Mouse (Mus musculus): Measurements from ENCODE around the gene Serpina3a.
"Not testable (repeated sequence)": the region's sequence is repeated elsewhere in the genome, so short reads cannot be mapped to it uniquely, and the experiment has no call there.

Gene Serpina3a

DNA sequence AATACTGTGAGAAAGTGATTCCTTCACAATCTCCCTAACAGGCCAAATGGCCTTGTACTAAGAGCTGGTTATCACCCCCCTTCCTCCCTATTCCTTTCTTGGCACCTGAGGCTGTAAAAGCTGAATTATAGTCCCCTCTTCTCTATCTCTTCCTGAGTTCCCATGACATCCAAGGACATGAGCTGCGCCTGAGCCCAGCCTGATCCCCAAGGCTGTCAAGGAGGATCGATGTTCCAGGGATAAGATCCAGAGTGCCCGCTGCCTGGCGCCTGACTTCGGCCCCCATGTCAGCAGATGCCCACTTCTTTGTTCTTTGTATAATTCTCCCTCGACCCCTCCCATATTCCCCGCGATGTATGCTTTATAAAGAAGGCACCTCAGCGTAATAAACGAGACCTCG is at the start of gene Serpina3a:
Serpina3a (plus strand) TSS at position 392 of the 400 bp plus-strand sequence.
- DNase-seq, result not testable (repeated sequence)

DNA sequence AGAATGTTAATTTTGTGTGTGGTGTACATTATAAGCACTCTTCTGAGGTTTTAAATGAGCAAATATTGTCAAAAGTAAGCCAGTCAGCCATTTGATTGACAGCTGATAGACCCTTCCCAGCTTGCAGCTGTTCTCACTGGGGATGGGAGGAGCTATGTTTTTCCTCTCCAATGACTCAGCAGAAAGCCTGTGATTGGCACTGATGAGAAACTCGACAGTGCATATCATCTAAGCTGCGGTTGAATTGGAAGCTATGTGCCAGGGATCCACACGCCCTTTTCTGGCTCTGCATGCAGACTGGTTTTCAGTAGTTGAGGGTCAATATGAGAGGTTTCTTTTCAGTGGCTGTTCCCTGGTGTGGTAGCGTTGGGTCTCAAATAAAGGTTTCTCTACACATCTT is 48.0 kb upstream of the Serpina3a start:
- no peak for DNase-seq

DNA sequence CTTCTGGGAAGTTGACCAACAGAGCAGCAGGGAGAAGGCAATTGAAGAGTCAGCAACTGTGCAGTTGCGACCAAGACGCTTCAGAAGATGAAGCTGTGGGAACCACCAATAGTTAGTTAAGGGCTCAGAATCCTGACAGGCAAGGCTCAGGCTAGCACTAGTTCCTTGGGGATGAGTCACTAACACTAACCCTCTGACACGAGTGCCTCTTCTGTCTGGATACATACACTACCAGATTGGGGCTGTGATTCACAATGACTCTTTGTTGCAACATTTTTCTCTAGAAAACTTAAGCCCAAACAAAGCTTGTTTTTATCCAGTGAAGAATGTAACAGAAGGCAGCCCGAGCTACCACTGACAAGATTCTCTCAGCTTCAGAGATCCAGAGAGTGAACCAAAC is 47.5 kb upstream of the Serpina3a start:
- no peak for DNase-seq

DNA sequence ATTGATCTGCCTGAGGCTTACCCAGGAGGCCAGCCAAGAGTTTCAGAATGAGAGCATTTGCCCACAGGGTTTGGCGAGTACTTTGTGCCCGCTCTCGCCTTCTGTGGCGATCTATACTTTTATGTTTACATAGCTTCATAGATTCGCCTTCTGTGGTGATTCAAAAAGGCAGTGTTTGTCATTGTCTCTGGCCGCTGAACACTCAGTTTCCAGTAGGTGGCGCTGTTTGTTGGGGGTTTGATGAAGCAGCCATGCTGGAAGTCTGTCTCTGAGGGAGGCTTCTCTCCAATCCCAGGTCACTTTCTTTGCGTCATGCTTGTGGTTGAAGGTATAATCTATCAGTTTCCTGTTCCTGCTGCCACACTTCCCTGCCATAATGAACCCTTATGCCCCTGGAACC is 46.3 kb upstream of the Serpina3a start:
- peak; percentile 80 to 89 for DNase-seq

DNA sequence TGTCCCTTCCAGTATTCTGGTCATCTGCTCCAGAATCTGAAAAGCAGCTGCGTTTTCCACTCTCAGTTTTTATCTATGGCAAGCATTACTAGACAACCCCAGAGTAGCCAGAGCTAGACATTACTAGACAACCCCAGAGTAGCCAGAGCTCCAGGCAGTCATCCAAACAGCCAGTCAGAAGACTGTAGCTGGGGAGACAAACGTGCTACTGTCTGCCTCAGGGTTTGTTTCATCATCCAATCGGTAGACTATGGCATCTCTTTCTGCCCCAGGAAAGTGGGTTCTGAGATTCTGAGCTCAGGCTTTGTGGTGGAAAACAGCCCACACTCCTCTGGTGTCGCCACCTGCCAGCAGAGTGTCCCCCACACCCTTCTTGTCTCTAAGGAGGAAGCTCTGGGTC is 45.0 kb upstream of the Serpina3a start:
- DNase-seq, result peak; percentile 79 to 82

DNA sequence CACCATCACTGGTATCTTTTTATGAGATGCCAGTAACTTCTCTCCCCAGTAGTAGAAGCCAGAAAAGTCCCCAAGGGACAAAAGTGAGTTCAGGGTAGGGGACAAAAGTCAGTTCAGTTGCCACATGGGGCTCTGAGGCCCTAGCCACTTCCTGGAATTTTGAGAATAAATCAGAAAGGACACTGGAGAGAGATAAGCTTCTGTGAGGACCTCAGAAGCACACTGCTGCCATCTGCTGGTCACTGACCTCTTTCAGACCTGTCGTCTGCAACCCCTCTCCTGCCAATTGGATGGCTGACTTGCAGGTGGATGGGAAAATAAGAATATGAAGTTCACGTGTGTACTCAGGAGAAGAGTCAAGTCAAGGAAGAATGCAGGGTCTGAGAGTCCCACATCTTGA is 42.9 kb upstream of the Serpina3a start:
- peak; percentile 94 to 97 for DNase-seq

DNA sequence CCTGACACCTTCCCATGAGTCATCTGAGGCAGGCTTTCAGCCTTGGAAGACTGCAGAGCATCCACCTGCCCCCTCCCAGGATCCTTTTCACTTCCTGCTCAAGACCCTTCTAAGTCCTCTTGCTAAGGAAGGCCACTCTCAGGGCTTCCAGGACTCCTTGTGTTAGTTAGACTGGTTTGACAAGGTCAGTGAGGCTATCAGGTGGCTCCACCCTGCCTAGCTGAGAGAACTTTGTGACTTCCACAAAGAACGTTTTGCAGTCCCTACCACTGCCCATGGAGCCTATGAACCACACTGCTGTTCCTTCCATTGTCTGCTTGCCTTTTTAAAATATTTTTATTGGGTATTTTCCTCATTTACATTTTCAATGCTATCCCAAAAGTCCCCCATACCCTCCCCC is 40.8 kb upstream of the Serpina3a start:
- no peak for DNase-seq

DNA sequence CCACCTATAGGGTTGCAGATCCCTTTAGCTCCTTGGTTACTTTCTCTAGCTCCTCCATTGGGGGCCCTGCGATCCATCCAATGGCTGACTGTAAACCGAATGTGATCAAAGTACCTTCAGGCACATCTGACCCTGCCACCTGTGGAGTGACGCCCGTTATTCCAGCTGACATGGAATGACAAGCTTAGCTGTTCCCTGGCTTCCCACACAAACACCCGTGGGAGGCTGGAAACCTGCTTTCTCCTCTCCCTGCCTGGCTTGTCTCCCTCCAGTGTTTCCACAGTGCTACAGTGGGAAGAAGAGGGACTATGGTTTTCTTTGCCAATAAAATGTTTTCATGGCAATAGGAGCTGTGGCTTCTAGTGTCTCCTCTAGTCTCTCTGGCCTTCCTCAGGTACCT is 40.2 kb upstream of the Serpina3a start:
- DNase-seq, result no peak

DNA sequence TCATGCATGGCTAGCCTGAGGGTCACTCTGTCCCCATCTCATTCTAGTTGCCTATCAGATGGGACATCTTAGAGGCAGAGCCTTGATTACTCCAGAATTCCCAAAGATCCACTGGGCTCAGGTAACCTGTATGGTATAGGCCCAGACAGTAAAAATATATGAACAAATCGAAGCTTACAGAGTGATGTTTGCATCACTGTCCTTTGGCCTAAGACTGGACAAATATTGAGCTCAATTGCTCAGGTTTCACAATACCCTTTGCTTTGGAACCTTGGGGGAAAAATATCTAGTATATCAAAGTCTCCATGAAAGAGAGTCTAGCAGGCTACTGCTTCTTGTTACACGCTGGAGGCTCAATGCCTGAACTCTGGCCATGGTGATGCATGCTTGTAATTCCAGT is 22.4 kb upstream of the Serpina3a start:
- DNase-seq, result no peak

DNA sequence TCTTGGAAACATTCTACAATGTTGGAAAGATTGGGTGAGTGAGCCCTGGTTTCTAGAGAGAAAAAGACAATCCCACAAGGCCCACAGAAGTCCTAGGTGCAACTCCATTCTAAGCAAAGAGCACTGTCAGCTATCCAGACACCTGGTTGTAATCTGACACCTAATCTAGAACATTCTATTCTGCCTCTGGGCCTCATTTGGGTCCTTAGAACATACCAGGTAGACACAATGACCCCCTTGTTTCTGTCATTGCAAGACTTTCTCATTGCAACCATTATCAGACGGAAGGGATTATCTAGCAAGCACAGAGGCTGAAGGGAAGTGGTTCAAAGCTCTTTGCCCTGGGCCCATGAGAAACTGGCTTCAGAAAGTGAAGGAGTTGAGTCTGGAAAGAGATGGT is 21.2 kb upstream of the Serpina3a start:
- DNase-seq, result no peak

DNA sequence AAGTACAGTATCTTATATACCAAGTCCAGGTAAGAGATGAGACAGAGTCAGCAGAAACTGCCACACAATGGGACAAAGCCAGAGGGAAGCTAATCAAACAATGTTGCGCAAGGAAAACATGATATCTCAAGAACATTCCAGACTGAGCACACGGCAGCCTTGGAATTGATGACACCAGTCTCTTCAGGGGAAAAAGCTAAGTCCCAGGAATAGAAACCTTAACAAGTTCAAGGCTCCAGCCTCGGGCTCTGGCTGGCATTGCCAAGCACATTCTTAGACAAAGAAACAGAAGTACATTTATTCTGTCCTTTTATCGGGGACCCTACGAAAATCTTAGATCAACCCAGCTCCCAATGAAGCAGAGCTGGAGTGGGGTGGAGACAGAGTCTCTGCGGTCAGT is 11.8 kb upstream of the Serpina3a start, which contains the start of gene Serpina5:
Serpina5 (plus strand) TSS at position 346 of the 400 bp plus-strand sequence.
- DNase-seq, result no peak

DNA sequence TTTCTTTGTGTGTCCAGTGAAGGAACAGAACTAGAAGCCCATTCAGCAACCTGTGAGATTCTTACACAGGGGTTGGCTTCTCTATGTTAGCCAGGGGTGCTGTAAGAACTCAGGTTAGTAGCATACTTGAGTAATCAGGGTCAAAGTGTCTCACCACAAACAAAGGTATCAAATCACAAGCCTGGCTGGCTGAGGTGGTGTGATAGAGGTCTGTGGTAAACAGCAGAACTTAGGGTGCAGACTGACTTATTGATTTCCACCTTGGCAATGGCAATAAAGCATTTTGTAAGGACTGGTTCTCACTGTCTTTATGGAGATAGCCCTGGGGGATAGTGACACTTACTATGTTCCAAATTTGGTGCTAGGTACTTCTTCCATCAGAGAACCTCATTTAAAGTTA is 6.7 kb upstream of the Serpina3a start:
- no peak for DNase-seq

DNA sequence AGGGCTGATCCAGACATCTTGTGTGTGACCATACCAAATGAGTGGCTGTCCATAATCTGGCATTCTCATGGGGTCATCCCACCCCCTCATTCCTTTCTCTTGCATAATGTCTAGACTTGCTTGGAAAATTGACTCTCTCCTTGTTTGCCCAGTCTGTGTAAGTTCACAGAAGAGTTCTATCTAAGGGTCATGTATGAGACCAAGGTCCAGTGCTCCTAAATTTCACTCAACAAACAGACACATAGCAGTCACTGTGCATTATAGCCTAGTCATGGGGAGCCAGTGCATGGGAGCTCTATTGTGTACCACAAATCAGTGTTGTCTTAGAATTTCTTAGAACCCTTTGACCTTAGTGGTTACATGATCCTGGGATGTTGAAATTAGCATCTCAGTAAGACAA is 5.6 kb upstream of the Serpina3a start:
- DNase-seq, result no peak

DNA sequence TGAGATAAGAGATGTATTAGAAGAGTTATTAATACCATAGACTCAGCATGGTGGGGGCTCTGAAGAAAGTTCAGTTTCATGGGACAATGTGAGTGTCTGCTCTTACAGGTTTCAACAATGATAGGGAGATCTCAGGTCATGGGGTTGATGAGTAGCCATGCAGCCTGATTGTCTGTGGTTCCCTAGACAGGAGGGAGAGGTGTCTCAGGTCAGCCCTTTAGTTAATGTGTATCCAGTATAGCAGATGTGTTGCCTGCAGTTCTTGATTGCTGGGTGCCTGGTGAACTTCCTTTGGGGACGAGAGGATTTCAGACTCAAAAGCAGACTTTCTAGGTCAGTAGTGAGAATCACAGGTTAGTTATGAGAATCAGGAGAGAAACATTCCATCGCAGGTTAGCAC is 4.0 kb upstream of the Serpina3a start:
- DNase-seq, result no peak

DNA sequence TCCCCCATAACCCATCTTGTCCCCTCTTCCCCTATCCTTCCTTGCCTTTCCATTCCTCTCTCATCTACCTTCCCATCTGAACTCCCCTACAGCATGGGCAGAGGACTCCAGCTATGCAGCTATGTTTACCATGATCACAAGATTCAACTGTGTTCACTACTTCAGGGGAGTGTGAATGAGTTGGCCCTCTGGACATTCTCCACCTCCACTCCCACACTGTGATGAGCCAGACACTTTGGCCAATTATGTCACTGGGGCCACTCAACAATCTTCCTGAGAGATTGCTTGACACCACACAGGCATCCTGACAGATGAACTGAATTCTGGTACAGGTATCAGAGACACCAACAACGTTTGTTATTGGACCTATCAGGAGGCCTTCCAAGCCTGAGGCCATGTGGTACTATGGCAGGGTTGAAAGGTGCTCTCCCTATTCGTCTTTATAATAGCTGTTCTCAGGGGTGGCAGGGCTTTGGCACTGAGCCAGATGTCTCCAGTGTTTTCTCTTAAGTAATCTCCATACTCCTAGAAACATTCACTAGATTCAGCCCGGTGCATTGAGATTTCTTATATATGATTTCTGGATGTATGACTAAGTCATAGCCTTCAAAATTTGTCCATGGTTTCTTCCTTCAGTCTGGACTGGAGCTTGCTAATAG is 2.5 kb downstream of the Serpina3a start:
- peak; percentile 9 to 14 for DNase-seq

DNA sequence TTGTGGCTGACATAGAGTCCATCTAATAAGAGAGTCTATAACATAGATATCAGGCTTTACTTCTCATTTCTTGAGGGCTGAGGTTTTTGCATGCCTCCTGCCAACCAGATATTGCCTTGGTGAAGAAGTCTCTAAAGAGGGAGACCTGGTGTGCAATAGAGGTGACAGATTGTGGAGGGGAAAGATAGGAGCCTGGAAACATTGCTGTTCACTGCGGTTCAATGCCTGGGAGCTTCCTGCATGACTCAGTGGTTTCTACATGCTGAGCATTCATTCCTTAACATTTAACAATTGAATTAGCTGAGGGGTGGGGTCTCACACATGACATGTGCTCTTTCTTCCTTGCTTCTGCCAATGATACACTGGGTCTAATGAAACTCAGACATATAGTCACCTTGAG is 10.6 kb downstream of the Serpina3a start:
- no peak for DNase-seq

DNA sequence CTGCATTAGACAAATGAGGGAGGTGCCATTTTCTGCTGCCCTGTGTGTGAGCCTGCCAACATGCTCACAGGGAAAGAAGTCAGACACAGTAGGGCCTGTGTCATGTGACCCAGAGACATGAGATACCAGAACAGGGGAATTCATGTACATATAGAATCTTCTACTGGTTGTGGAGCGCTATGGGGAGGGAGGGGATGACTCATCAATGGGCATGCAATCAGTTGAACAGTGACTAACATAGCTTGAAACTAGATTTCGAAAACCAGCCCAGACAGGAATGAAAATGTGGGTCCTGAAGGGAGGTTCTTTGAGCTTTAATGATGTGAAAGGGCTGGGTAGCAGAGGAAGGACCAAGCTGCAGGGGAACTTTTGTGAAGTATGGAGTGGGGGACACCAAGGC is 11.5 kb downstream of the Serpina3a start:
- DNase-seq, result no peak

DNA sequence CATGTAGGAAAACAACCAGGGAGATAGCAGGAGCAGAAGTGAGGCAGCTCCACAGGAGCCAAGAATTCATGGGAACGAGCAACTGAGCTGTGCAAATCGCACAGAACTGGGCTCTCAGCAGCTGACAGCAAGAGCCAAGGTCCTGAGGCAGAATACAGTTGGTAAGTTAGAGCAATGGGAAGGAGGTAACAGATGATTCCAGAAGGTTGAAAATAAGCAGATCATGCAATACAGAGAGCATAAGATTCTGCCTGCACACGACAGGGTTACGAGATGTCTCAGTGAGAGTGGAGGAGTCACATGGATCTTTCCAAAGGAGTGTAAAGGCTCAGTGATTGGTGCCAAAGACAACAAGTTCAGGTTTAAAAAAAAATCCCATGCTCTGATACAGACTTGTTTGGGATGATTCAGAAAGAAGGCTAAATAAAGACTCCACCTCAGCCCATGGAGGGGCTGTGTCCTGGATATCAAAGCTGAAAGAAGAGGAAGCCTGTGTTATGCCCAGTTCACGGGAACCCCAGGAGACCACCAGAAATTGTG is 12.6 kb downstream of the Serpina3a start:
- no peak for DNase-seq

DNA sequence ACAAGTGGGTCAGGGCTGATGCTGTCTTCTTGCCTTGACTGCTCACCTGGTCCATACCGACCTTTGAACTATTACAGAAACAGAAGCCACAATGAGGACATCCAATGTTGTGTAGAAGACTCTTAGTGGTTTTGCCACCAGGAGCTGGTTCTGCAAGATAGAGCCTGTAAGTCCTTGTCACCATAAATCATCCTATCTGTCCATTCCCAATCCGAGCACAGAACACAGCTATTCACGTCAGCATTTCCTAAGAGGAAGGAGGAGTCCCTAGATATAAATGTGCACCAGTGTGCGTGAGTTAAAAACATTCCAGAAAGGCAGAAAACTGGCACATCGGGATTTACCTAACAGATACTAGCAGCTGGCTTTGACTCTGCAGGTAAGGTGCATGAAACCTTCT is 15.2 kb downstream of the Serpina3a start, which contains the start of gene Serpina3b:
Serpina3b (plus strand) TSS at position 301 of the 400 bp plus-strand sequence.
- DNase-seq, result no peak

DNA sequence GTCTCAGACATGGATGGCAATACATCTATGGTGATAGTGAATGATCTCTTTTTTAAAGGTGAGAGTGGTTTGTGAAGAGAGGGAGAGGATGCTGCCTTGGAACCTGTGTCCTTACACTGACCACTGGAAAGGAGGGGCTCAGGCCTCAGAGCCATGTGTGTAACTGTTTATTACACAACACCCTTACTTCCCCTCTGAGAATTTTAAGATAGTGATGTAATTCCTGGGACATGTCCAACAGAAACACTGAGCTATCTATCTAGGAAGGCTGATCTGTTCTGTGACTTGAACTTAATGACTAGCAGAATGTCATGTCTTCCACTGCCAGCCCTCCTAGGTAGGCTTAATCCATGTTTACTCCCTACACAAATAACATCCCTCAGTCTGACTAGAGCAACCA is 18.5 kb downstream of the Serpina3a start:
- DNase-seq, result no peak

DNA sequence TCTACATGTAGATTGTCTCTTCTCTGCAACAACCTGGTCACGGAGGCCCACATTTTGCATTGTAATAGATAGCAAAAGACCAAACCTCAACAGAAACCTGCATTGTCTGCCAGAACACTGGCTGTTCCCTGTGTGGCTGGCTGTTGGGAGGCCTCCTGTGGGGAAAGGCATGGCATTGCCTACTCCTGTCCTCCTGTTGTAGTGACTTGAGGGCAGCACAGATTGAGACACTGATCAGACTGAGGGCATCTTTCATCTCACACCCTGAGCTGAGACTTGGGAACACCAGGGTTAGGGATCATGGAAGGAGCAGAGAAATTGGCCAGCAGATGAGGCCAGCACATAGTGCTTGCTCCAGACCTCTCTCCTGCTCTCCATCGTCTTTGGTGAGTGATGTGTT is 25.7 kb downstream of the Serpina3a start:
- no peak for DNase-seq

DNA sequence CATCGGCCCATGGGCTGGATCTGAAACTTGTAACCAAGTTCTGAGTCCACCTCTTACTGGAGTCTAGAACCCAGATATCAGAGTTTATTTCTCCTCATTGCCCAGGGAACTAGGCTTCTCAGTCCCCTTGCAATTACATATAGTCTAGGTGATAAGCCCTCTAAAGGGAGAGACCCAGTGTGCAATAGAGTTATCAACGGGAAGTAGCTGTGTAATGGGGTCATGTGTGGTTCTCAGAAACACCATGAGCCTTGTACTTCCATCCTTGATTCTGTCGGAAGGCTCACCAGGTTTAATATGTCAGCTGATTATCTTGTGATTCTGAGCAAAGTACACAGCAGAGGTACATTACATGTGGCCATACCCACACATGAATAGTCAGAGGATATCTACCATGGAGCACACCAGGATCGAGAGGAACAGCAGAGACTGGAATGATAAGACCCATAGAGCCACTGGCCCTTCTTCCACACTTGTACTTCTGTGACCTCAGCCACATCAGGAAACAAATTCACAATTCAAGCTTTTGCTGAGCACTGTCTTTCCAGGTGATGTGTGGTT is 28.1 kb downstream of the Serpina3a start:
- DNase-seq, result no peak

DNA sequence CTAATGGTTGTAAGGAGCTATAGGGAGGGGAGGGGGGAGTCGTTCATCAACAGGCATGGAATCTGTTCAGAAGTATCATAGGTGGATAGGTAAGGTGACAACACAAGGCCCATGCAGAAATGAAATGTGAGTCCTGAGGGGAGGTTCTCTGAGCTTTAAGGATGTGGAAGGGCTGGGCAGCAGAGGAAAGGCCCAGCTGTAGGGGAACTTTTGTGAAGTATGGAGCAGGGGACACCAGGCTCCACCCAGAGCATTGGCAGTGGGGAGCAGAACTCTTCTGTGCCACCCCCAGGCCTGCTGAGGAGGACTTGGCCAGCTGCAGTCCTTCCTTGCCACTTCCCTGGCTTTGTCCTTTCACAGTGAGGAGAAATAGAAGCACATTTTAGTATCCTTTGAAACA is 29.0 kb downstream of the Serpina3a start:
- no peak for DNase-seq

DNA sequence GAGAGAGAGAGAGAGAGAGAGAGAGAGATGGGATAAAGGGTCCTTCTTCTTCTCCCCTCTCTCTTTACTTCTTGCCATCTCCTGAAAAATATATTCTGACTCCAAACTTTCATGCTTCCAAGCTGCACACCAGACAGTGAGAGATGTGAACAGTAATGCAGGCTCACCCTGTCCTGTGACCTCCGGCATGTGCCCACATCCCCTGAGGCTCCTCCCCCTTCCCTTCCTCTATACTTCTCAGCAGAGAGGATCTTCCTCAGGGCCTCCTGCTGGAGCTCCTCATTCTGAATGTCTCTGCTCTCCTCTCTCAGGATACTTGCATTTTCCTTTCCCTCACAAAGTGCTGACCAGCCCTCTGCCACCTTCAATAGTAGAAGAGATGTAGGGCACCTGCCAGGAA is 29.9 kb downstream of the Serpina3a start:
- DNase-seq, result no peak

DNA sequence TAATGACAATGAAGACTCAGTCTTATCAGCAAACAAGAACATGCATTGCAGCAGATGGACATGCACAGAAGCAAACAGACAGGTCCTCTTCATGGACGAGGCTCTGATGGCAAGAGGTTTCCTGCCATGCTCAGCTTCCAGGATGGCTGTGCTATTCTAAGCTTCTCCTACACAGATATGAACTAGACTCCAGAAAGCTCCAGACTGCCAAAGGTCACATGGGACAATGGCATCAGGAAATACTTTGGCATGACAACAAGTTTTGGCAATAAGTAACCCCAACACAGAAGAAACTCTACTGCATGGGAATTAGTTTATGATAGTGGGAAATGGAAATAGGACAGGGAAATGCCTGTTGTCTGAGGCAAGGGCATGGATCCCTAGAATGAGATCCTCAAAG is 30.8 kb downstream of the Serpina3a start:
- DNase-seq, result no peak

All from cerebellum, postnatal 10 days (tissue).